Mouse (Mus musculus): ENCODE measurements around the gene Ccdc82. TPM values are rescaled to one million over a fixed set of nuclear protein-coding genes. Genes with fewer than 3 reads are reported as not detected.

Ccdc82 gene
- polyA plus RNA-seq, 1 experiment from 2014 or later = 5.2 TPM

- H3K4me3 ChIP-seq (ENCODE audit: low read depth, low read length) = no peak overlapping the region
- no peak for ATAC-seq
- H3K27ac ChIP-seq (ENCODE audit: low read depth, low read length) = no peak overlapping the region
- TF ChIP-seq CTCF (IDR thresholded peaks at IDR 0.05; ENCODE audit: low read depth) = no peak
- H3K36me3 ChIP-seq (ENCODE audit: control insufficient read depth, insufficient read depth) = no peaks in the 10 kb centered on the region
- no peak overlapping the region for H3K4me2 ChIP-seq (replicated peaks; ENCODE audit: low read depth)
- H3K9ac ChIP-seq (ENCODE audit: low read depth, low read length) = no peak overlapping the region
- WGBS = 83% methylated on average over 9 of the region's 9 CpGs
- peaks cover 4% of the 10 kb centered on the region; the same call in 1 of the 2 replicates for H3K4me1 ChIP-seq (replicated peaks; ENCODE audit: control insufficient read depth, insufficient read depth, low read length)
- no peaks in the 10 kb centered on the region for H3K27me3 ChIP-seq (replicated peaks; ENCODE audit: control insufficient read depth, insufficient read depth, low read length)
- H3K9me3 ChIP-seq (ENCODE audit: control insufficient read depth) = no peaks in the 10 kb centered on the region
Measured at GRCm38 (mm10) chr9:13300891-13301782, 54.4 kb downstream of the Ccdc82 start.

- no peak overlapping the region for H3K9ac ChIP-seq (ENCODE audit: low read depth, low read length)
- TF ChIP-seq CTCF (IDR thresholded peaks at IDR 0.05; ENCODE audit: low read depth) = no peak
- no peaks in the 10 kb centered on the region for H3K9me3 ChIP-seq (ENCODE audit: control insufficient read depth)
- H3K4me2 ChIP-seq (replicated peaks; ENCODE audit: low read depth) = no peak overlapping the region
- H3K4me1 ChIP-seq (replicated peaks; ENCODE audit: control insufficient read depth, insufficient read depth, low read length) = peaks cover 4% of the 10 kb centered on the region; the same call in 1 of the 2 replicates
- no peak overlapping the region for H3K27ac ChIP-seq (ENCODE audit: low read depth, low read length)
- H3K27me3 ChIP-seq (replicated peaks; ENCODE audit: control insufficient read depth, insufficient read depth, low read length) = no peaks in the 10 kb centered on the region
- no peak overlapping the region for H3K4me3 ChIP-seq (ENCODE audit: low read depth, low read length)
- no peaks in the 10 kb centered on the region for H3K36me3 ChIP-seq (ENCODE audit: control insufficient read depth, insufficient read depth)
- 46% methylated on average over 6 of the region's 6 CpGs for WGBS
- no peak for ATAC-seq
Measured at GRCm38 (mm10) chr9:13302183-13302825, 55.5 kb downstream of the Ccdc82 start.

- Histone ChIP-seq H3K27me3 (replicated peaks; ENCODE audit: control insufficient read depth, insufficient read depth, low read length) (no peaks in the 10 kb centered on the region), H3K36me3 (ENCODE audit: control insufficient read depth, insufficient read depth) (no peaks in the 10 kb centered on the region), H3K27ac (ENCODE audit: low read depth, low read length) (no peak overlapping the region), H3K4me3 (ENCODE audit: low read depth, low read length) (no peak overlapping the region), H3K4me1 (replicated peaks; ENCODE audit: control insufficient read depth, insufficient read depth, low read length) (peaks cover 4% of the 10 kb centered on the region; the same call in 1 of the 2 replicates), H3K4me2 (replicated peaks; ENCODE audit: low read depth) (no peak overlapping the region), H3K9ac (ENCODE audit: low read depth, low read length) (no peak overlapping the region), H3K9me3 (ENCODE audit: control insufficient read depth) (no peaks in the 10 kb centered on the region)
- ATAC-seq = no peak
- WGBS = 92% methylated on average over 5 of the region's 5 CpGs
- no peak for TF ChIP-seq CTCF (IDR thresholded peaks at IDR 0.05; ENCODE audit: low read depth)
Measured at GRCm38 (mm10) chr9:13303099-13303771, 56.5 kb downstream of the Ccdc82 start.

- ATAC-seq = peak; percentile 66
- peaks cover 4% of the 10 kb centered on the region; the same call in 1 of the 2 replicates for H3K4me1 ChIP-seq (replicated peaks; ENCODE audit: control insufficient read depth, insufficient read depth, low read length)
- no peaks in the 10 kb centered on the region for H3K27me3 ChIP-seq (replicated peaks; ENCODE audit: control insufficient read depth, insufficient read depth, low read length)
- no peaks in the 10 kb centered on the region for H3K9me3 ChIP-seq (ENCODE audit: control insufficient read depth)
- no peak for TF ChIP-seq CTCF (IDR thresholded peaks at IDR 0.05; ENCODE audit: low read depth)
- H3K36me3 ChIP-seq (ENCODE audit: control insufficient read depth, insufficient read depth) = no peaks in the 10 kb centered on the region
- H3K9ac ChIP-seq (ENCODE audit: low read depth, low read length) = no peak overlapping the region
- H3K4me2 ChIP-seq (replicated peaks; ENCODE audit: low read depth) = peak overlapping the region; percentile 46
- H3K4me3 ChIP-seq (ENCODE audit: low read depth, low read length) = no peak overlapping the region
- H3K27ac ChIP-seq (ENCODE audit: low read depth, low read length) = no peak overlapping the region
- 26% methylated on average over 6 of the region's 6 CpGs for WGBS
Measured at GRCm38 (mm10) chr9:13303976-13304375, 57.2 kb downstream of the Ccdc82 start.

GRCm38 (mm10) chr9:13306471-13306870, 59.7 kb downstream of the Ccdc82 start:
- Histone ChIP-seq H3K4me1 (replicated peaks; ENCODE audit: control insufficient read depth, insufficient read depth, low read length) (peaks cover 4% of the 10 kb centered on the region; the same call in 1 of the 2 replicates), H3K27me3 (replicated peaks; ENCODE audit: control insufficient read depth, insufficient read depth, low read length) (no peaks in the 10 kb centered on the region), H3K9ac (ENCODE audit: low read depth, low read length) (no peak overlapping the region), H3K36me3 (ENCODE audit: control insufficient read depth, insufficient read depth) (no peaks in the 10 kb centered on the region), H3K4me3 (ENCODE audit: low read depth, low read length) (no peak overlapping the region), H3K27ac (ENCODE audit: low read depth, low read length) (no peak overlapping the region), H3K9me3 (ENCODE audit: control insufficient read depth) (no peaks in the 10 kb centered on the region), H3K4me2 (replicated peaks; ENCODE audit: low read depth) (no peak overlapping the region)
- no peak for TF ChIP-seq CTCF (IDR thresholded peaks at IDR 0.05; ENCODE audit: low read depth)
- ATAC-seq = no peak
- WGBS = 92% methylated on average over 3 of the region's 3 CpGs

GRCm38 (mm10) chr9:13307226-13307625, 60.5 kb downstream of the Ccdc82 start:
- Histone ChIP-seq H3K9ac (ENCODE audit: low read depth, low read length) (no peak overlapping the region), H3K27me3 (replicated peaks; ENCODE audit: control insufficient read depth, insufficient read depth, low read length) (no peaks in the 10 kb centered on the region), H3K9me3 (ENCODE audit: control insufficient read depth) (no peaks in the 10 kb centered on the region), H3K4me2 (replicated peaks; ENCODE audit: low read depth) (no peak overlapping the region), H3K36me3 (ENCODE audit: control insufficient read depth, insufficient read depth) (no peaks in the 10 kb centered on the region), H3K4me3 (ENCODE audit: low read depth, low read length) (no peak overlapping the region), H3K27ac (ENCODE audit: low read depth, low read length) (no peak overlapping the region), H3K4me1 (replicated peaks; ENCODE audit: control insufficient read depth, insufficient read depth, low read length) (peaks cover 4% of the 10 kb centered on the region; the same call in 1 of the 2 replicates)
- no peak for TF ChIP-seq CTCF (IDR thresholded peaks at IDR 0.05; ENCODE audit: low read depth)
- no peak for ATAC-seq
- 60% methylated on average over 4 of the region's 4 CpGs for WGBS
